Mouse (Mus musculus) adrenal gland, postnatal 25 days (tissue): ENCODE measurements around the gene Setd1b. TPM values are rescaled to one million over a fixed set of nuclear protein-coding genes. Genes with fewer than 3 reads are reported as not detected.

Experiments used
- DNase-seq: peaks from one replicate; pipeline ENCODE4 v3.0.0; 2021; ENCODE audit warnings: mixed read lengths
- long read RNA-seq: library from polyadenylated mRNA; stranded (forward); transcript quantifications from one replicate; pipeline ENCODE4 v2.0.0, GENCODE M21; 2021
- total RNA-seq: library from RNA; stranded (reverse); gene quantifications from 2 replicates; pipeline ENCODE4 v1.2.3, GENCODE M21; 2021

Setd1b gene
- 34.7 and 41.6 TPM in 2 replicates for total RNA-seq
- long read RNA-seq, partial matches to known transcripts, result 2 of 2 reads
- long read RNA-seq, other reads (novel, unspliced or antisense), result 0 of 2 reads

DNA sequence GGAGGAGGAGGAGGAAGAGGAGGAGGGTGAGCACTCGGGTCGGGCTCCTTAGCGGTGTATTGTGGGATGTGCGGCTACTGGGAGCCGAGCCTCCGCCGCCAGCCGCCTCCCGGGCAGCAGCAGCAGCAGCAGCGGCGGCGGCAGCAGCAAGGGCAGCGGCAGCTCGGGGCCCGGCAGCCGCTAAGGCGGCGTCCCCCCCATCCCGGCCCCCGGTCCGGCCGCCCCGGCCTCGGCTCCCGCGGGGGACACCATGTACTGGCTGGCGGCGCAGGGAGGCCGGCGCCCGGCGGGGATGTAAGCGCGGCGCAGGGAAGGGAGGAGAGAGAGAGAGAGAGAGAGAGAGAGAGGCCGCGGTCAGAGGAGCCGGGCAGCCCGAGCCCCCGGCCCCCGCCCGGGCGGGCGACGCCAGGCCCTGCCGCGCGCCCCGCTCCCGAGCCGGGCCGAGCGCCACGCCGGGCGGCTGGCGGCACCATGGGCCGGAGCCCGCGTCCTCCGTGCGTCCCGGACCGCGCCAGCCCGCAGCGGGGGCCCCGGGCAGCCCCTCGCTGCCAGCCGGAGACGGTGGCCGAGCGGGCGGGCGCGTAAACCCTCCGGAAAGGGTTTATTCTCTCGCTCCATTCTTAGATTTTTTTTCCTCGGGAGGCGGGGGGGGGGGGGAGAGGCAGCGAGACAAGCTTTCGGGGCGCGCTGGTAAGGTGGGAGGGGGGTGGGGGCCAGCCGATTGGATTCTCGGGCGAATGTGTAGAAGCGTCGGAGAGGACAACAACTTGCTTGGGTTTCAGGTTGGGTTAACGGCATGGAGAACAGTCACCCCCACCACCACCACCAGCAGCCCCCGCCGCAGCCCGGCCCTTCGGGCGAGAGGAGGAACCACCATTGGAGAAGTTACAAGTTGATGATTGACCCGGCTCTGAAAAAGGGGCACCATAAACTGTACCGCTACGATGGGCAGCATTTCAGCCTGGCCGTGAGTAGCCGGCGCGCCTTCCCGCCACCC, at the start of gene Setd1b:
Gene Setd1b (plus strand): TSS at position 33 of the 997 bp plus-strand sequence.
- DNase-seq, result peak; percentile 52

DNA sequence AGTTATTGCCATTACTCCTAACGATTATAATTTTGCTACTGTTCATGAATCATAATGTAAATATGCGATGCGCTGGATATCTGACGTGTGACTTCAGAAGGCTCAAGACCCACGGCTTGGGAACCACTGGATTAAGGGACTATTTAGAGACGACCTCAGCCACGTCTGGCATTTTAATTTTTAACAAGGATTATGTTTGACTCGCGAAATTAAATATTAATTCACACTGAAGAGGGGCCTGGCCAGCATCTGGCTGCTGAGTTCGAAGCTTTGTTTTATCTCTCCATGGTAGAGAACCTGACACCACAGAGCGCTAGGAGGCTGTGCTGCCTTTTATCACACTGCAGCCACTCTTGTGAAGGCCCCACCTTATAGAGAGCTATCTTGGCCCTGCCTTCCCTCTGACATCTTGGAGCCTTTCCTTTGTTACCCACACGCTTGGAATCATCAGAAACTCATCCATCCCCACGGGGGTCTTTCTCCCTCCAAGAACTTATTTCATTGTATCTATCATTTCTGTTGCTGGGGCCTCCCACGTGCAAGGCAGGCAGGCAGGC, 48.8 kb upstream of the Setd1b start:
- DNase-seq, result no peak

DNA sequence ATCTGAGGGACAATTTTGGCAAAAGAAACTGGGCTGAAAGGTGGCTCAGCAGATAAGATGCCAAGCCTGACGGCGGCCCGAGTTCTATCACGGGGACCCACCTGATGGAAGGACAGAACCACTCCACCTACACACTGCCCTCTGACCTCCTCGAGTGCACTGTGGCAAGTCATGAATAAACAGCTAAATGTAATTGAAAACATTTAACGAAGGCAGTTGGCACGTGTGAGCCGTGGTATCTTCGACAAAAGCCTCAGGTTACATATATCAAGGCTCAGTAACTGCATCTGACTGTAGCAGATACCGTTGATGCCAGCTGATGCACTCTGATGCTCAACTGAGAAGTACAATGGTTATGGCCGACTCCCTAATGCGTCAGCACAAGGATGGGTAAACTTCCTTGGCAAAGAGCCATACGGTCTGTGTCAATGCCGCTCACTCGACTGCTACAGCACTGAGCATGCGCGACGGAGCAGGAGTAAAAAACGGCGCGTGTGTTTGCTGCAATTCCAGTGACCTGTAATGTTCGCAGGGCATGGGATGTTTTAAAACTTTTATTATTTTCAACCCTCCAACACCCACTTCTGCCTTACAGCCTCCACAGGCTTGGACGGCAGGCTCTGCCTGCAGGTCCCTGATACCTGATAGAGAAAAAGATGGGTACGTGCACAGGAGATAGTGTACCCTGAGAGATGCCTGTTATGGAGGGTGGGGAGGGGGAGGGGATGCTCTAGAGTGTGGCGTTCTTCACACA, 47.6 kb upstream of the Setd1b start:
- no peak for DNase-seq

DNA sequence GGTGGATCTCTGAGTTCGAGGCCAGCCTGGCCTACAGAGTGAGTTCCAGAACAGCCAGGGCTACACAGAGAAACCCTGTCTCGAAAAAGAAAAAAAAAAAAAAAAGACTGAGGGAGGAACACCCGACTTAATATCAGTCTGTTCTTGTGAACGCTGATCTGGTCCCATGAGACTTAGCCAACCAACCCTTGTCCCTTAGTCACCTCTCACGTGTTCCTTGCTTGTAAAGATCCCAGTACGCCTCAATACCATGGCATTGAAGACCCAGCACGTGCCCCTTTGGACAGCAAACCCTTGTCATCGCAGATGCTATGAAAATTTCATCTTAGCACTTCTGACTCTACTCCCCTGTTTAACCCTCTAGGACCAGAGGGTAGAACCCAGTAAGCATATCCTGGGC, 45.7 kb upstream of the Setd1b start:
- no peak for DNase-seq

DNA sequence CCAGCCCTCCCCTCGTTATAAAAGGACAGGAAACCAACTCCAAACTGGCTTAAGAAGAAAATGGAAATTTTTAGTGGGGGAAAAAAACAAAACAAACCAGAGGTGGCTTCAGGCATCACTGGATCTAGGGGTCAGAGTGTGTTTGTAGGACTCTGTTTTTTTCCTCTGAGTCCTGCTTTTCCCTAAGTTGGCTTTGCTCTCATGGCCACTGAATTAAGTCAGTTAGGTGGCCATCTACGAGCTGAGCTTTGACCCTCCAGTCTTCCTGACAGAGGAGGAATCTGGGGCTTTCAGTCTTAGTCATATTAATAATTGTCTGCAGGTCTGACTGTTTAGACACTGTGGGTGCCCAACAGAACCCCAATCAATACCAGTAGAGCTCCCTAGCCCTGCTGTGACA, 43.5 kb upstream of the Setd1b start:
- no peak for DNase-seq

DNA sequence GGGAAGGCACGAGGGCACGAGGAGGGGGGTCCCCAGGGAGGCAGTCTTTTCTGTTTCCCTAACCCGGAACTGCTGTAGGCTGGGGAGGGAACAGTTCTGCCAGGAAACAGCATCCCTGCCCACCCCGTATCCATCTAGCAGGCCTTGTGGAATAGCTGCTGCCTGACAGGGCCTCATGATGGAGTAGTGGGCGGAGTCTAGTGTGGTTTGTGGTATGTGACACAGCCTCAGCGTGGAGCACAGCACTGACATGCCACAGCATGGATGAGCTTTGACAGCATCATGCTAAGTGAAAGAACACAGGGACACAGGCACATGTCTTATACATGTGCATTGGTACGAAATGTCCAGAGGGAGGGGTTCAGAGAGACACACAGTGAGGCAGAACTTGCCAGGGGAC, 39.6 kb upstream of the Setd1b start:
- no peak for DNase-seq

DNA sequence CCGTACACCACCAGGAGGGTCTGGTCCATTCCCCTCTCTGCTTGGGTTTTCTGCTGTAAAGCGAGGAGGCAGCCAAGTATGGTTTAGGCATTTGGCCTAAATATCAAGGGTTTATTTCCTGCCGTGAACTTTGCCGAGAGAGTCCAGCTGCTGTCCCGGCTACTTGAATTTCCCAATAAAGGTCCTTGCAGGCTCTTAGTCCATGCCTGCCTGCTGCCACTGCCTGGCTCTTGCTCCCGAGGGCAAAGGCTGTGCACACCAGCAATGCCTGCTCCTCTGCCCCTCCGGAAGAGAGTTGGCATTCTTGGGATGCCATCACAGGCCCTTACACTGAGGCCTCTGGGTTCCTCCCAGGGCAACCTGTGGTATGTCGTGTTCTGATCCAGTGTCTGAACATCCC, 38.4 kb upstream of the Setd1b start:
- DNase-seq, result no peak

DNA sequence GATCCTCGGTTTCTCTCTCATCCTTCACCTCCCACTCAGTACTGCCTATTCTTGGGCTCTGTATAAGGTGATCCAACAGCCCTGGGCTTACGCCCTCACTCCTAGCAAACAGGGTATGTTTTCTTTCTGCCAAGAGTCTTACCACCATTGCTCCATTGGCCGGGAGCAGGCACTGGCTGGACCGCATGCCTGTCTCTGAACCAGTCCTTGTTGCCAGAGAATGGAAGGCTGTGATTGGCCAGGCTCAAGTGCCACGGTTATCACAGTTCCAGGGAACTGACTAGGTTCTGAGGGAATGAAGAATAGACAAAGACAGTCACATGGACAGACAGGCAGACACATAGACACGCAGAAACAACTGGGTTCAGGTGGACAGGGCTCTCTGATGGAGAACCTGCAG, 37.2 kb upstream of the Setd1b start:
- no peak for DNase-seq

DNA sequence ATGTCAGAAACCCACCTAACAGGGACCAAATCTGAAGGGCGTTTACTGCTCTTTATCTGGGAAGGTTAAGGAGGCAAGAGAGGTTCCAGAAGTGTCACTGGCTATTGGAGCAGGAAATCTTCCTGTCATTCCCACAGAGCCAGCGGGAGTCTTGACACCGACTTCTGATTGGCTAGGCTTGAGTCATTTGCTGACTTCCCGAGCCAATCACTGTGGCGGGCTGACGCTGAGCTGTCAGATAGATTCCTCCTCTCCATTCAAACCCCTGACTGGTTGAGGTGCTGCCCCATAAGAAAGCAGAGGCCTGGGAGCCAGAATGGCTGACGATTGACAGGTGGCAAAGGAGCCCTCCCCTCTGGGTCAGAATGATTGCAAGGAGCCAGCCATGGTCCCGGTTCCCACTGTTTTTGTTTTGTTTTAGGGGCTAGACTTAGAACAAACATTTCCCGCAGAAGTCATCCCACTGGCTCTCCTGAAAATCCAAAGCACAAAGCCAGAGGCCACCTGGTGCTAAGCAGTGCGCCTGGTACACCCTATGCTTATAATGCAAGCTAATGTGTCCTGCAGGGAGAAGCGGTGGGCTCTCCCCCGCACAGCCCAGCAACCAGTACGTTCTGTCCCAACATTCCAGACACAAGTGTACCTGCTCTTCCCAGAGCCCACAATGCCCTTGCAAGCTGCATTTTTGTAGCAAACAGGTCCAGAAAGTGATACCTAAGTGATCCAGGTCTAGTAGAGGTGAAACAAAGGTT, 32.4 kb upstream of the Setd1b start:
- peak; percentile 61 for DNase-seq

DNA sequence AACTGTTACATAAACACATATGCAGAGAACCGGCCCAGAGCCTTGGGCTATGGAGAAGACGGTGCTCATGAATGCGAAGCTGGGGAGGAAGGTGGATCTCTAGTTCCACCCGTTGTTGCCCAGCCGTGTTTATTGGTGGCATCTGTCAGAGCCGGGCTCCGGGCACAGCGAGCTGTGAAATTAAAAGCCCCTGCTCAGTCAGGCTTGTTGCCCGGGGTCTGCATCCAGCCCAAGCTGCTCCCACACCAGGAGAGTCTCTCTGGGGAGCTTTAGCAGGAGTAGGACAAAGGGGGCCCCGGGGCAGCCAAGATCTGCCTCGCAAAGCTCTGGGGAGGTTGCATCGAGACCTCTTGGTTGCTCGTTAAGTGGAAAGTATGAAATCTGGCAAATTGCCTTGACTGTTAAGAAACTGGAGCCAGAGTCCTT, 31.7 kb upstream of the Setd1b start:
- DNase-seq, result no peak

DNA sequence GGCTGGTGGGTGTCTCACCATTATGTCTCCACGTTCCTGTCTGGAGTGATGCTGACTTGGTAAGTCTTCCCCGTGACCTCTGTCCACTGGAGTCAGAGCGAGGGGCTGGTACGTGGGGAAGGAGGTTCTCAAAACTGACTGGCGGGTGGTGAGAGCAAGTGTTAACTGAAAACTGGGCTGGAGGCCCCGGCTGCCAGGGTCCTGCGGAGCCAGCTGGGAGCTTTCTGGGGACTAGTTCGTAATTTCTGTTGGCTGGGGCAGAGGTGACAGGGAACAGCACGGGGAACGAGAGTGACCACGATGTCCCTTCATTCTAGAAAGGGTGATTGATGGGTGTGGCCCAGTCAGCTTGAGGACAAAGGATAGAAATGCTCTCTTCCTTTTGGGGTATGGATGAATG, 27.9 kb upstream of the Setd1b start:
- no peak for DNase-seq

DNA sequence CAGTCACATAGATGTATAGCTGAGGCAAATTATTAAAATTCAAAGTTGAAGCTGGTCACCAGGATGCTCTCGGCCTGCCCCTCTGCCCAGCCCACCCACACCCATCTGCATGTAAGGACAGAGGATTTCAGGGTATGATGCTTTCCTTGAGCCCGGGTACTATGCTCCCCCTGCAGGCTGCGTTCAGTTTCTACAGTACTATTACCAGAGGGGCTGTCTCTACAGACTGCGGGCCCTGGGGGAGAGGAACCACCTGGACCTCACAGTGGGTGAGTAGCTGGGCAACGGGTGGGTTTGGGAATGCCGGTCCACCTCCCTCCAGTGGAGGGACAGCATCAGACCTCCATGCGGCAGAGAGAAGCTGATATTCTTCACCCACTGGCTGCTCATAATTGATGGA, 27.1 kb upstream of the Setd1b start:
- DNase-seq, result no peak

DNA sequence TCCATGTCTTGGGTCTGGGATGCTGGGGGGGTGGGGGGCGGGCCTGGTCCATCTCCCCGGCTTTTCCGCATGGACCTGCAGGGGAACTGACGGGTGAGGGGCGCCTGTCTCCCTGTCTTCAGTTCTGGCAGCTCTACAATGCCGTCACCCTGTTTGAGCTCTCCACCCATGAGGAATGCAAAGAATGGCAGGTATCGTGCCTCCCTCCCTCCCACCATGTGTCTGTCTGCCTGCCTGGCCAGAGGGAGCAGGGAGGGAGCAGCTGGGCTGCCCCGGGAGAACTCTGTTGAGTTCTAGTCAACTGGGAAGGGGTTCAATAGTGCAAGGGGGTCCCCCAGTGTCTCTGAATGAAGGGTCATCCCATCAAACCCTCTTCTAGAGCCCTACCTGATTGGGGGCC, 25.9 kb upstream of the Setd1b start:
- DNase-seq, result no peak

DNA sequence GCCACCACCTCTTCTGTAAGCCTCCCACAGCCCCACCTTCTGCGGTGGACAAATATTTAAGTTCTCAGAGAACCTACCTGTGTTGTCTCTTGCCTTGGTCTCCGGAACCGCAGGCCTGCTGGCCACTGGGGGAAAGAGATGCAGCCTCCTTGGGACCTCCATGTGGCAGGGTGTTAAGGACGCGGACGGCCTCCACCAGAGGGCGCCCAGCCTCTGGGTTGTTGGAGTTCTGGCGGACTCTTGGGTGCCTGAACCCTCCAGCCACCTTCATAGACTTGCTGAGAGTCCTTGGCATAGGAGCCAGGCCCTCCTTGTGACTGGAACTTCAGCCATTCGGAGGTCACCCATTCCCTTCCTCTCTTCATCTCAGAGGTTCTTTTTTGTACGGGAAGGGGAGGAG, 24.7 kb upstream of the Setd1b start:
- peak; percentile 84 for DNase-seq

DNA sequence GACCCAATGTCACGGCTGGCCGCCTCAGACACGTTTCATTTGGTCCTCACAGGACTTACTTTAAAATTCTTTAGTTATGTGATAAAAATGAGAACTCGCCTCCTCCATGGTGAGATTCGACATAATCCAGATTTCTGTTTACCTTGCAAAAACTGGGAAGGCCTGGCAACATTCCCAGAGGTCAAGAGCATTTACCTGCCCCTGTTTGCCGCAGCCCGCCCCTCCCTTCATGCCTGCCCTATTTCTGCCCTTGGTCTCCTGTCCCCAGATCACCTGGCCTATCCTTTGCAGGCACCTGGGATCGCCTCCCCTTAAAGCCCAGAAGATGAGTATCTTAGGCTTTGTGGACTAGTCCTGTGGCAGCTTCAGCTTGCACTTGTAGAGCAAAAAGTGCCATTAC, 24.2 kb upstream of the Setd1b start:
- DNase-seq, result no peak

DNA sequence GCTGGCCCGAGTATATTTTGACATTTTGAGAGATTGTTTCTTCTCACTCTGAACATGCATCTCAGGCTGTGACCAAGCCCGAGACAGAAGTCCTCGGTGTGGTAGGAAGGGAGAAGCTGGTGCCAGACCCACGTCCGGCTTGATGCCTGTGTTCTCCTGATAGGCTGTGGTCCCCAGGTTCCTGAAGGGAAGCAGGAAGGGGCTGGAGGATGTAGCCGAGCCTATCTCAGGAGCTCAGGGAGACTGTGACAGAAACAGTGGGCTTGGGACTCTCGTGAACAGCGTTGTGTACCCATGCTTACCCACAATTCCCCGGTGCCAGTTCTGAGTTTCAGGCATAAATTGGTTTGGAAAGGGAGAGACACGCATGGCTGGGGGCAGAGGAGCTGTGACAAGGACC, 23.2 kb upstream of the Setd1b start:
- DNase-seq, result no peak

DNA sequence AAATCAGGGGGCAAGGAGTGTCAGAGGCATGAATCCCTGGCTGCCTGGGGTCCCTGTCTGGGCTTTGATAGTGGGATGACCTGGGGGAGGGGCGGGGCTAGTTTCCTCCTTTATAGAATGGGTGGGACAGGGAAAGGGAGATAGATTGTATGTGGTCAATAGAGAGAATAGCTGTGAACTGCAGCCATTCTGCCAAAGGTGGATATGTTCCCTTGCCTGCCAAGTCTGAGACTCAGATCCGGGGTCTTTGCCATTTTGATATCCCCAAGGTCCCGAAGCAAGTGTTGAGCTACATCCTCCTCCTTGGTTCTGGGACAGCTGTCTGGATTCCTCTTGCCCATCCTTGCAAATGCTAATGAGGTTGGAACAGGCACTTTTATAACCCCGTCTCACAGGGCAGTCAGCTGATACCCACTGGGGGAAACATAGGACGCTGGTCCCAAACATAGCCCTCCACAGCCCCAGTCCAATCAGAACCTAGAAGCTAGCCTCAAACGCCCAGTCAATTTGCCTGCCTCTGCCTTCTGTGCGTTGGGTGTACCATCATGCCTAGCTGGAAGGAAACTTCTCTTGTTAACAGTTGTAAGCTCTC, 21.3 kb upstream of the Setd1b start:
- DNase-seq, result no peak

DNA sequence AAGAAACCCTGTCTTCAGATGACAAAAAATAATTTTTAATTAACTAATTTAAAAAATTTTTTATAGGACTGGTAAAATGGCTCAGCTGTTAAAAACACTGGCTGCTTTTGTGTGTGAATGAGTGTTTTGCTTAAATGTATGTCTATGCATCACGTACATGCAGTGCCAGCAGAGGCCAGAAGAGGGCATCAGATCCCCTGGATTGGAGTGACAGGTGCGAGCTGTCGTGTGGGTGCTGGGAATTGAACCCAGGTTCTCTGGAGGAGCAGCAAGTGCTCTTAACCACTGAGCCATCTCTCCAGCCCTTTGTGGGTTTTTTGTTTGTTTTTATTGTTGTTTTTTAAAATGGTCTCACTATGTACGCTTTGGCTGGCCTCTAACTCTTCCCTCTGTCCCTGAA, 19.8 kb upstream of the Setd1b start:
- DNase-seq, result no peak

DNA sequence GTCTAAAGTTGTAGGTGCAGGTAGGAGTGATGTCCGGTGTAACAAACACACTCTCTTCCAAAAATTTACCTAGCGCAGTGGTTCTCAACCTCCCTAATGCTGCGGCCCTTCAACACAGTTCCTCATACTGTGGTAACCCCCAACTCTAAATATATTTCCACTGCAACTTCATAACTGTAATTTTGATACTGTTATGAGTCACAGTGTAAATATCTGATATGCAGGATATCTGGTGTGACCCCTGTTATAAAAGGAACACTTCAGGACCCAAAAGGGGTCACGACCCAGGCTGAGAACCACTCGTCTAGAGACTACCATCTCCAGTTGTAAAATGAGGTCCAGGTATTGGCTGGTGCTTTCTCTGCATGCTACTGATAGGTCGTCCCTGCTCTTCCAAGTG, 16.9 kb upstream of the Setd1b start:
- no peak for DNase-seq

DNA sequence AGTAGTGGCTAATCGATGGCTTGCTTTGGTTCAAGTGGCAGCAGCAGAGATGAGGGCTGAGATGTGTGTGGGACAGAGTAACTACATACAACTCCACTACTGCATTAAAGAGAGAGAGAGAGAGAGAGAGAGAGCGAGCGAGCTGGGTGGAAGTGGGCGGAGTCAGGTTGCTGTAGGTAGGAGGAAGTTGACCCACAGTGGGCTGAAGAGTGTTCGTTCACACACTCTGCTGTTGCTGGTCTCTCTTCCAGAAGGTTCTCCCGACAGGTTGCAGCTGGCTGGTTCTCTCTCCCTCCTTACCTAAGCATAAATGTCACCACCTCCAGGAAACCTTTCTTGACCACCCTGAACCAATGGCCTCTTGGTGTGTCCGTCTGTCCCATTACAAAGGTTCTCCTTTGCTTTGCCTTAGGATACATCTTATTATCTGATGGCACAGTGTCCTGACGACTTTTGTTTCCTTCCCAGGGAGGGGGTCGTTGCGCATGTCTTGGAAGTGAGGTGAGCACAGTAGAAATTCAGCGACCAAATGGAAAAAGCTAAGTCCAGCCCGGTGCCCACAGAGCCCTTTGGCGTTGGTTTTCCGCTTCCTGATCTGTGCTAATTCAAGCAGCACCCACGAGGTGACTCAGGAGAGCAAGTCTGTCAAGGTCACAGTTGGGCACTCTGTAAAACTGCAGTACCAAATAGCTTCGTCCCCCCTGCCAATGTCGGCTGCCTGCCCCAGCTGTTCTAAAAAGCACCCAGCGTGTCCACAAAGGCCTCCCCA, 16.2 kb upstream of the Setd1b start:
- no peak for DNase-seq

DNA sequence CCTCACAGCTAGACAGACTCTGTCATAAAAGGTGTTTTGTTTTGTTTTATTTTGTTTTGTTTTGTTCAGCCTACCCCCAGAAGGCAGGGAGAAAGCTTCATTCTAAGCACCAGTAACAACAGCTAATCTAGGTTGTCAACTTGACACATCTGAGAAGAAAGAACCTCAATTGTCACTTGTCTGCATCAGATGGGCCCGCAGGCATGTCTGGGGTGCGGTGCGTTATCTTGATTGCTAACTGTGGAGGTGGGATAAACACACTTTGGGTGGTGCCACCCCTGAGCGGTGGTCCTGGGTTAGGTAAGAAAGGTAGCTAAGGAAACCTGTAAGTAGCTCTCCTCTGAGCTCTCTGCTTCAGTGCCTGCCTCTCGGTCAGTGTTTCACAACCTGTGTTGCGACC, 15.0 kb upstream of the Setd1b start:
- no peak for DNase-seq
